Mouse (Mus musculus): ENCODE measurements around the gene Arhgap19.

DNA sequence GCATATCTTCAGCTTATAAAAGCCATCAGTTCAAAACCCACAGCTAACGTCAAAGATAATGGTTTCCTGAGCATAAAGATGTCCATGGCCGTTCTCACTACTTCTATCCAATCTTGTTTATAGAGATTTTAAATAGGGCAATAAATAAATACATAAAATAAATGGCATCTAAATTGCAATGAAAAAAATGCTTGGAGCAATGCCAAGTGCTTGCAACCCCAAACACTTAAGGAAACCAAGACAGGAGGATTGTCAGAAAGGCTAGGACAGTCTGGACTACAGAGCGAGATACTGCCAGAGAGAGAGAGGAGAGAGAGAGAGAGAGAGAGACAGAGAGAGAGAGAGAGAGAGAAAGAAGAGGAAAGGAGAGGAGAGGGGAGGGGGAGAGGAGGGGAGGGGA lies 24.7 kb upstream of the Arhgap19 start:
- TF ChIP-seq CTCF (IDR thresholded peaks at IDR 0.05; ENCODE audit: low read depth, low read length) (no peak), EP300 (IDR thresholded peaks at IDR 0.05; ENCODE audit: insufficient read depth, low read depth, low read length) (no peak)
